Mouse (Mus musculus) CH12.LX (cell line): ENCODE results near the gene Arl6ip5. TPM values are rescaled to one million over a fixed set of nuclear protein-coding genes. Genes with fewer than 3 reads are reported as not detected.
A peak's percentile ranks its signal among the peaks of the same experiment; 100 is the strongest.

Experiments used
- DNase-seq: peaks from one replicate; pipeline ENCODE4 v3.0.0-alpha.2; 2013; ENCODE audit errors: extremely low read depth
- H3K27ac ChIP-seq: 2 replicates; pipeline ENCODE4 v1.5.1; 2012; ENCODE audit warnings: low read depth, mild to moderate bottlenecking, control low read depth, moderate library complexity; ENCODE audit not compliant: insufficient read depth
- H3K27me3 ChIP-seq: replicated peaks from 2 replicates; pipeline ENCODE3; 2012; ENCODE audit warnings: inconsistent platforms
- H3K36me3 ChIP-seq, 2 experiments: replicated peaks in 1 of 2; 2 replicates each; pipeline versions ENCODE3 to v1.6.1; 2012; ENCODE audit warnings: inconsistent platforms in 1 of 2, low read length in 1 of 2, mild to moderate bottlenecking in 1 of 2, mixed read lengths in 1 of 2, moderate library complexity in 1 of 2; ENCODE audit not compliant: control insufficient read depth in 1 of 2, insufficient read depth in 1 of 2
- H3K4me1 ChIP-seq, 2 experiments: 2 replicates each; pipeline ENCODE4 v1.6.1; 2012; ENCODE audit warnings: inconsistent platforms in 1 of 2, moderate library complexity in 1 of 2; ENCODE audit not compliant: insufficient read depth in 2 of 2, control insufficient read depth in 1 of 2
- H3K4me2 ChIP-seq: 2 replicates; pipeline ENCODE4 v1.6.1; 2012; ENCODE audit warnings: low read depth, mild to moderate bottlenecking, control low read depth; ENCODE audit not compliant: poor library complexity, insufficient read depth, severe bottlenecking
- H3K4me3 ChIP-seq, 3 experiments: fragments of 150-350 bp in 1 of 3; sonication (generic) in 1 of 3; replicated peaks in 1 of 3; 2 replicates each; pipeline versions ENCODE3 to v1.5.1; 2011 to 2012; ENCODE audit warnings: low read depth in 2 of 3, low read length in 2 of 3, mild to moderate bottlenecking in 2 of 3, moderate library complexity in 2 of 3, control low read depth in 1 of 3, improper control_type of control experiment in 1 of 3, inconsistent platforms in 1 of 3, mixed read lengths in 1 of 3; ENCODE audit not compliant: poor library complexity in 1 of 3
- H3K79me2 ChIP-seq: replicated peaks from 2 replicates; pipeline ENCODE4 v1.6.1; 2012; ENCODE audit warnings: mild to moderate bottlenecking, moderate library complexity; ENCODE audit not compliant: control insufficient read depth, poor library complexity, insufficient read depth, severe bottlenecking; ENCODE audit errors: extremely low read depth
- H3K9ac ChIP-seq: 2 replicates; pipeline ENCODE4 v1.6.1; 2012; ENCODE audit warnings: low read depth, mild to moderate bottlenecking, control low read depth, moderate library complexity; ENCODE audit not compliant: insufficient read depth
- H3K9me3 ChIP-seq: replicated peaks from 2 replicates; pipeline ENCODE3; 2012; ENCODE audit warnings: low read length, inconsistent platforms, mixed read lengths
- CHD1 ChIP-seq: IDR thresholded peaks from 2 replicates; pipeline ENCODE4 v1.6.1; 2012; ENCODE audit warnings: low read depth, low read length, improper control_type of control experiment, inconsistent platforms
- CTCF ChIP-seq, 2 experiments: IDR thresholded peaks in 1 of 2; conservative IDR thresholded peaks in 1 of 2; 2 replicates each; pipeline ENCODE4 v1.5.1; 2011 to 2012; ENCODE audit warnings: low read depth in 2 of 2, low read length in 2 of 2, improper control_type of control experiment in 1 of 2, inconsistent platforms in 1 of 2, mild to moderate bottlenecking in 1 of 2, moderate library complexity in 1 of 2
- E2F4 ChIP-seq: IDR thresholded peaks from 2 replicates; pipeline ENCODE4 v1.6.1; 2011; ENCODE audit warnings: low read depth, low read length, improper control_type of control experiment; ENCODE audit not compliant: insufficient replicate concordance
- ELF1 ChIP-seq: IDR thresholded peaks from 2 replicates; pipeline ENCODE4 v1.6.1; 2014; ENCODE audit warnings: low read depth, mild to moderate bottlenecking, inconsistent platforms, low read length, improper control_type of control experiment
- EP300 ChIP-seq: IDR thresholded peaks from 2 replicates; pipeline ENCODE4 v1.6.1; 2011; ENCODE audit warnings: low read length, improper control_type of control experiment
- ETS1 ChIP-seq: conservative IDR thresholded peaks from 2 replicates; pipeline ENCODE4 v1.6.1; 2012; ENCODE audit warnings: low read depth, mild to moderate bottlenecking, inconsistent platforms, low read length, improper control_type of control experiment, moderate library complexity
- GABPA ChIP-seq: IDR thresholded peaks from 2 replicates; pipeline ENCODE4 v1.6.1; 2012; ENCODE audit warnings: low read depth, low read length, improper control_type of control experiment, inconsistent platforms; ENCODE audit not compliant: insufficient replicate concordance
- IRF4 ChIP-seq: IDR thresholded peaks from 2 replicates; pipeline ENCODE4 v1.6.1; 2014; ENCODE audit warnings: low read depth, mild to moderate bottlenecking, inconsistent platforms, low read length, improper control_type of control experiment
- JUN ChIP-seq: IDR thresholded peaks from 2 replicates; pipeline ENCODE4 v1.6.1; 2011; ENCODE audit warnings: low read depth, mild to moderate bottlenecking, low read length, improper control_type of control experiment, moderate library complexity; ENCODE audit not compliant: insufficient read depth
- JUND ChIP-seq: conservative IDR thresholded peaks from 2 replicates; pipeline ENCODE4 v1.6.1; 2011; ENCODE audit warnings: low read depth, low read length, improper control_type of control experiment
- KAT2A ChIP-seq: IDR thresholded peaks from 2 replicates; pipeline ENCODE4 v1.6.1; 2012; ENCODE audit warnings: low read length, improper control_type of control experiment, inconsistent platforms; ENCODE audit not compliant: insufficient replicate concordance
- MAFK ChIP-seq: IDR thresholded peaks from 2 replicates; pipeline ENCODE4 v1.6.1; 2011; ENCODE audit warnings: low read length, improper control_type of control experiment; ENCODE audit not compliant: insufficient replicate concordance
- MAX ChIP-seq: IDR thresholded peaks from 2 replicates; pipeline ENCODE4 v1.6.1; 2011; ENCODE audit warnings: low read length, improper control_type of control experiment
- MAZ ChIP-seq: IDR thresholded peaks from 2 replicates; pipeline ENCODE4 v1.6.1; 2012; ENCODE audit warnings: low read depth, mild to moderate bottlenecking, inconsistent platforms, low read length, improper control_type of control experiment, moderate library complexity
- MEF2A ChIP-seq: IDR thresholded peaks from 2 replicates; pipeline ENCODE4 v1.6.1; 2014; ENCODE audit warnings: low read depth, mild to moderate bottlenecking, inconsistent platforms, low read length, improper control_type of control experiment, borderline replicate concordance
- MXI1 ChIP-seq: IDR thresholded peaks from 2 replicates; pipeline ENCODE4 v1.6.1; 2011; ENCODE audit warnings: mild to moderate bottlenecking, low read depth, low read length, improper control_type of control experiment
- MYC ChIP-seq: IDR thresholded peaks from 2 replicates; pipeline ENCODE4 v1.6.1; 2011; ENCODE audit warnings: low read depth, mild to moderate bottlenecking, improper control_type of control experiment, low read length
- NELFE ChIP-seq: IDR thresholded peaks from 2 replicates; pipeline ENCODE4 v1.6.1; 2011; ENCODE audit warnings: low read depth, low read length, improper control_type of control experiment
- NRF1 ChIP-seq: IDR thresholded peaks from 2 replicates; pipeline ENCODE4 v1.6.1; 2014; ENCODE audit warnings: low read depth, mild to moderate bottlenecking, inconsistent platforms, low read length, improper control_type of control experiment, moderate library complexity
- POLR2AphosphoS2 ChIP-seq: IDR thresholded peaks from 2 replicates; pipeline ENCODE4 v1.6.1; 2011; ENCODE audit warnings: low read depth, low read length, improper control_type of control experiment
- RAD21 ChIP-seq: IDR thresholded peaks from 2 replicates; pipeline ENCODE4 v1.6.1; 2011; ENCODE audit warnings: low read depth, mild to moderate bottlenecking, low read length, improper control_type of control experiment, moderate library complexity
- RCOR1 ChIP-seq: conservative IDR thresholded peaks from 2 replicates; pipeline ENCODE4 v1.6.1; 2012; ENCODE audit warnings: low read depth, mild to moderate bottlenecking, inconsistent platforms, low read length, improper control_type of control experiment
- SIN3A ChIP-seq: IDR thresholded peaks from 2 replicates; pipeline ENCODE4 v1.6.1; 2012; ENCODE audit warnings: low read length, improper control_type of control experiment, inconsistent platforms
- SMC3 ChIP-seq: IDR thresholded peaks from 2 replicates; pipeline ENCODE4 v1.6.1; 2011; ENCODE audit warnings: low read depth, low read length, improper control_type of control experiment
- TBP ChIP-seq: conservative IDR thresholded peaks from 2 replicates; pipeline ENCODE4 v1.6.1; 2011; ENCODE audit warnings: low read depth, low read length, improper control_type of control experiment
- TCF12 ChIP-seq: IDR thresholded peaks from 2 replicates; pipeline ENCODE4 v1.6.1; 2014; ENCODE audit warnings: low read depth, mild to moderate bottlenecking, inconsistent platforms, low read length, improper control_type of control experiment
- USF1 ChIP-seq: IDR thresholded peaks from 2 replicates; pipeline ENCODE4 v1.6.1; 2014; ENCODE audit warnings: low read depth, mild to moderate bottlenecking, inconsistent platforms, low read length, improper control_type of control experiment
- ZC3H11A ChIP-seq: IDR thresholded peaks from 2 replicates; pipeline ENCODE4 v1.6.1; 2012; ENCODE audit warnings: low read depth, mild to moderate bottlenecking, inconsistent platforms, low read length, improper control_type of control experiment
- ZKSCAN1 ChIP-seq: IDR thresholded peaks from 2 replicates; pipeline ENCODE4 v1.6.1; 2012; ENCODE audit warnings: low read depth, inconsistent platforms, low read length, improper control_type of control experiment, borderline replicate concordance
- ZMIZ1 ChIP-seq: IDR thresholded peaks from 2 replicates; pipeline ENCODE4 v1.6.1; 2012; ENCODE audit warnings: low read depth, mild to moderate bottlenecking, inconsistent platforms, low read length, improper control_type of control experiment
- ZNF384 ChIP-seq: IDR thresholded peaks from 2 replicates; pipeline ENCODE4 v1.6.1; 2012; ENCODE audit warnings: low read depth, low read length, improper control_type of control experiment, inconsistent platforms
- dilution Hi-C: fragments of 300-500 bp; cut with MboI; formaldehyde crosslinking; loops from 2 replicates; pipeline ENCODE4 v1.14.3; 2020; ENCODE audit warnings: low sequenced_read_pairs; ENCODE audit not compliant: extremely low pct_unique_long_range_greater_than_20kb, extremely low pct_ligation_motif_present
- in situ Hi-C: fragments of 300-500 bp; cut with MboI; formaldehyde crosslinking; loops from 3 replicates; pipeline ENCODE4 v1.14.3; 2019; ENCODE audit warnings: low sequenced_read_pairs, low pct_ligation_motif_present, low pct_unique_long_range_greater_than_20kb, mixed read lengths
- polyA plus RNA-seq: library from polyadenylated mRNA; unstranded; fragments of >175 nt; gene quantifications from 2 replicates; pipeline ENCODE4 v1.2.1, GENCODE M21; 2012; ENCODE audit warnings: low read depth; ENCODE audit not compliant: insufficient read length
- total RNA-seq, 2 experiments: library from RNA; depleted of rRNA; stranded (reverse); fragments of 300-350 nt in 1 of 2; fragments of >200 nt in 1 of 2; gene quantifications; 2 replicates each; pipeline ENCODE4 v1.2.3; 2012 to 2014

The Arl6ip5 gene
- total and polyA plus RNA-seq, 3 experiments: 43.6 to 135 (median 118) TPM

DNA sequence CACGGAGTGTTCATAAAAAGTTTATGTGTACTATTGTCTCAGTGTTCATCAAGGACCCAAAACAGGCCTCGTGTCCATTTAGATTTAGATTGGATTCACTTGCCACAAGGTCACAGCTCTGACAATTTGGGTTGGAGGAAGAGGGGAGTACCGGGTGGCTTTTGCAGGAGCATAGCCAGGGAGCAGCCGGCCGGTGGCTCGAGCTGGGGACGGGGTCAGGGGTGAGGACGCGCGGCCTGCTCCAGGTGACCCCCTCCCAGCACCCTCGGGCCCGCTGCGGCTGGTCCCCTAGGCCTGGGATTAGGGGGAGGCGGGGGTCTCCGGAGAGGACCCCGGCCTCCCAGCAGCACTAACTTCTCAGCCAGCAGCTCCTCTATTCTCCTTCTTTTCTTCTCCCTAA is 5.5 kb upstream of the Arl6ip5 start:
- H3K9ac ChIP-seq: peak overlapping the region; percentile 100
- no peaks in the 10 kb centered on the region for H3K27me3 ChIP-seq
- H3K4me3 ChIP-seq: peak overlapping the region; percentile 72 to 84 (median 82)
- TF ChIP-seq GABPA (no peak), MXI1 (no peak), RCOR1 (no peak), MAFK (no peak), EP300 (no peak), TCF12 (no peak), ZC3H11A (no peak), CHD1 (no peak; the same call in none of the 2 replicates), ZNF384 (no peak), NELFE (no peak), ZMIZ1 (no peak), POLR2AphosphoS2 (no peak), SMC3 (no peak), CTCF (conservative IDR thresholded peaks at IDR 0.05 in 1 of 2, IDR thresholded peaks at IDR 0.05 in 1 of 2; ENCODE audit: low read depth in 2 of 2, low read length in 2 of 2) (no peak), ETS1 (no peak), TBP (no peak)
- H3K4me1 ChIP-seq: peaks cover 4 to 69% of the 10 kb centered on the region in 2 experiments
- H3K9me3 ChIP-seq: no peaks in the 10 kb centered on the region
- in situ Hi-C loops (loop anchor here (25.0 kb wide), 1 partner anchor 632 kb away; no protein-coding TSS in a partner anchor), dilution Hi-C loops (no loop called here)
- no peak for DNase-seq
- peaks cover 40% of the 10 kb centered on the region for H3K79me2 ChIP-seq
- peaks cover 6 to 13% of the 10 kb centered on the region in 2 experiments for H3K36me3 ChIP-seq
- H3K27ac ChIP-seq: peak overlapping the region; percentile 54
- peak overlapping the region; percentile 2 for H3K4me2 ChIP-seq

DNA sequence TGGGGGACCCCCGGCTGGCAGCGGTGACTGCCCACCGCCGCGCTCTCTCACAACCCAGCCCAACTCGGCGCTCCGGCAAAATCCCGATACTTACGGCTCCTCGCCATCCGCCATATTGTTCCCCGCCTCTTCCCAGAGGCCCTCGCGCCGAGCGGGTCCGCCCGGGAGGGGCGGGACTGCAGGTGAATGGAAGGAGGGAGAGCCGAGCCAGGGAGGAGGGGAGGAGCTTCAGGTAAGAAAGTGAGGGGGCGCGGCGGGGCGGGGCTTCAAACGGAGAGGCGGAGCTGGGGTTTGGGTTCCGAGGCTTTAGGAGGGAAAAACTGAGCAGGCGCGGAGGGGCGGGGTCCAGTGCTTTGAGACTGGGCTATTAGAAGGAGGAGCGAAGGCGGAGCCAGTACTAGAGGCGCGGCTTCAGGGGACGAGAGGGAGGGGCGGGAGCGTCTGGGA is 5.0 kb upstream of the Arl6ip5 start, which contains the start of gene Uba3:
Gene Uba3, minus strand, starts transcription at position 209 of the 447 bp plus-strand sequence.
- dilution Hi-C loops: no loop called here
- peak within 1 kb of the TSS; percentile 11 for H3K4me2 ChIP-seq
- H3K4me1 ChIP-seq: peaks cover 4 to 64% of the 10 kb centered on the region in 2 experiments
- peak within 1 kb of the TSS; percentile 54 for H3K27ac ChIP-seq
- DNase-seq: peak; percentile 99
- H3K27me3 ChIP-seq: no peaks in the 10 kb centered on the region
- peak within 1 kb of the TSS; percentile 72 to 84 (median 82) for H3K4me3 ChIP-seq
- H3K79me2 ChIP-seq: peaks cover 37% of the 10 kb centered on the region
- no peaks in the 10 kb centered on the region for H3K9me3 ChIP-seq
- peak within 1 kb of the TSS; percentile 100 for H3K9ac ChIP-seq
- in situ Hi-C loops: loop anchor here (25.0 kb wide), 1 partner anchor 632 kb away; no protein-coding TSS in a partner anchor
- peaks cover 6 to 9% of the 10 kb centered on the region in 2 experiments for H3K36me3 ChIP-seq
- TF ChIP-seq RAD21 (no peak), POLR2AphosphoS2 (no peak), IRF4 (peak; percentile 44; the same call in 1 of the 2 replicates), MAX (no peak), NRF1 (peak; percentile 81), MAZ (peak; percentile 84), SIN3A (no peak), KAT2A (0 out of 2 replicates have a peak, but pooled peaks have one; percentile 55), MYC (no peak), ZMIZ1 (peak; percentile 91), ETS1 (no peak), ZKSCAN1 (no peak), ZC3H11A (no peak), JUND (no peak), E2F4 (no peak), JUN (no peak), RCOR1 (no peak), ZNF384 (no peak), USF1 (no peak), ELF1 (peak; percentile 42; the same call in 1 of the 2 replicates), CHD1 (no peak), MEF2A (peak; percentile 67; the same call in 1 of the 2 replicates), TBP (0 out of 2 replicates have a peak, but pooled peaks have one; percentile 16)
